In the genomic region with DNA sequence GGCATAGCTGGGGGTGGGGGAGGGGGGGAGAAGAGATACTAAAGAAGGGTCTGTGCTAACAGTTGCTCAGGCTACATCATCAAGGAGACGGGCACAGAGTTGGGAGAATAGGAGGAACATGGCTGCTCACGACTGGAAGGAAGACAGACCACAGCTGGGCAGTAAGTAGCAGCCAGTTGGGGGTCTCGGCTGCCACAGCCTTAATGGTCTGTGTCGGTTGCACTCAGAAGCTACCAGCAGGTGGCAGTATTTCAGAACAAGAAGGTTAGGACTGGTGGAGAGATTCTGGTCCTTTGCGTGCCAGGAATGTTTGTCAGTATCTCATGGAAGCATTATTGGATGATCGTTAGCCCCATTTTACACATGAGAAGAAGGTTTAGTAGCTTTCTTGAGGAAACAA, we compare ENCODE assay signal across 8 mouse cellular contexts.
DNase-seq lines count a peak whose midpoint lies in the region; ATAC-seq and TF ChIP-seq lines count a peak whose summit lies in the region.

No protein-coding gene starts in this region.

- no peaks in the 10 kb centered on the region for H3K36me3 ChIP-seq in heart, embryonic 12.5 days
- H3K36me3 ChIP-seq in embryonic facial prominence, embryonic 10.5 days (replicated peaks) = no peaks in the 10 kb centered on the region
- H3K36me3 ChIP-seq in hindbrain, embryonic 16.5 days (ENCODE audit: control insufficient read depth, insufficient read depth, low read length) = no peaks in the 10 kb centered on the region
- H3K36me3 ChIP-seq in midbrain, embryonic 13.5 days = no peaks in the 10 kb centered on the region
- no peaks in the 10 kb centered on the region for H3K36me3 ChIP-seq in testis, adult 2 months (ENCODE audit: control insufficient read depth, insufficient read depth, low read length)

- TF ChIP-seq POLR2A in testis, adult 2 months (IDR thresholded peaks at IDR 0.05; ENCODE audit: control insufficient read depth, low read depth, low read length) = no peak

- H3K27me3 ChIP-seq in heart, embryonic 12.5 days (replicated peaks) = peaks cover 44% of the 10 kb centered on the region
- H3K27me3 ChIP-seq in embryonic facial prominence, embryonic 10.5 days (replicated peaks; ENCODE audit: low read depth, poor library complexity, severe bottlenecking) = peaks cover 19% of the 10 kb centered on the region
- no peaks in the 10 kb centered on the region; the same call in 1 of the 2 replicates for H3K27me3 ChIP-seq in hindbrain, embryonic 16.5 days (replicated peaks; ENCODE audit: control insufficient read depth, insufficient read depth, low read length)
- H3K27me3 ChIP-seq in midbrain, embryonic 13.5 days = no peaks in the 10 kb centered on the region
- H3K27me3 ChIP-seq in testis, adult 2 months (ENCODE audit: control insufficient read depth, insufficient read depth, low read length) = no peaks in the 10 kb centered on the region

- peak; percentile 58; the same call in 1 of the 2 replicates for TF ChIP-seq CTCF in testis, adult 2 months (IDR thresholded peaks at IDR 0.05; ENCODE audit: control insufficient read depth, insufficient read depth, insufficient replicate concordance, low read depth, low read length)

- WGBS in heart, embryonic 12.5 days = 7% methylated on average over 6 of the region's 6 CpGs
- WGBS in embryonic facial prominence, embryonic 10.5 days = 14% methylated on average over 6 of the region's 6 CpGs
- 10% methylated on average over 6 of the region's 6 CpGs for WGBS in hindbrain, embryonic 16.5 days
- WGBS in midbrain, embryonic 13.5 days = 15% methylated on average over 6 of the region's 6 CpGs

- H3K4me2 ChIP-seq in heart, embryonic 12.5 days = no peak overlapping the region
- no peak overlapping the region for H3K4me2 ChIP-seq in hindbrain, embryonic 16.5 days (ENCODE audit: low read length)
- H3K4me2 ChIP-seq in midbrain, embryonic 13.5 days (replicated peaks) = no peak overlapping the region

- DNase-seq in heart, postnatal 10 days = peak; percentile 64 to 81
- peak; percentile 73 for DNase-seq in adrenal gland, postnatal 10 days
- peak; percentile 80 for DNase-seq in embryonic facial prominence, embryonic 10.5 days (ENCODE audit: low spot score)
- DNase-seq in left cerebral cortex, adult 18-20 months (ENCODE audit: low spot score in 2 of 2) = peak; percentile 54 to 72

- no peak overlapping the region for H3K4me3 ChIP-seq in heart, embryonic 12.5 days
- no peak overlapping the region for H3K4me3 ChIP-seq in embryonic facial prominence, embryonic 10.5 days
- no peak overlapping the region for H3K4me3 ChIP-seq in hindbrain, embryonic 16.5 days (ENCODE audit: low read length)
- no peak overlapping the region for H3K4me3 ChIP-seq in midbrain, embryonic 13.5 days (replicated peaks)
- no peak overlapping the region for H3K4me3 ChIP-seq in testis, adult 2 months (ENCODE audit: control insufficient read depth, low read depth, low read length)

- H3K9me3 ChIP-seq in heart, embryonic 12.5 days (replicated peaks) = no peaks in the 10 kb centered on the region
- H3K9me3 ChIP-seq in embryonic facial prominence, embryonic 10.5 days = no peaks in the 10 kb centered on the region
- no peaks in the 10 kb centered on the region for H3K9me3 ChIP-seq in hindbrain, embryonic 16.5 days (ENCODE audit: control insufficient read depth, low read length)
- no peaks in the 10 kb centered on the region for H3K9me3 ChIP-seq in midbrain, embryonic 13.5 days

- no peak overlapping the region for H3K9ac ChIP-seq in heart, embryonic 12.5 days
- no peak overlapping the region for H3K9ac ChIP-seq in hindbrain, embryonic 16.5 days (ENCODE audit: low read depth, low read length)
- no peak overlapping the region for H3K9ac ChIP-seq in midbrain, embryonic 13.5 days (replicated peaks)

- H3K27ac ChIP-seq in heart, embryonic 12.5 days (ENCODE audit: poor library complexity, severe bottlenecking) = no peak overlapping the region
- no peak overlapping the region for H3K27ac ChIP-seq in embryonic facial prominence, embryonic 10.5 days (replicated peaks)
- H3K27ac ChIP-seq in hindbrain, embryonic 16.5 days (ENCODE audit: low read depth, low read length) = no peak overlapping the region
- no peak overlapping the region for H3K27ac ChIP-seq in midbrain, embryonic 13.5 days
- no peak overlapping the region for H3K27ac ChIP-seq in testis, adult 2 months (ENCODE audit: control insufficient read depth, insufficient read depth, low read depth, low read length)

- no peak for ATAC-seq in heart, embryonic 12.5 days (ENCODE audit: insufficient number of reproducible peaks, low FRiP score)
- peak; percentile 67; the same call in 1 of the 2 replicates for ATAC-seq in hindbrain, embryonic 16.5 days
- peak; percentile 72 for ATAC-seq in midbrain, embryonic 13.5 days

- no peaks in the 10 kb centered on the region for H3K4me1 ChIP-seq in heart, embryonic 12.5 days (replicated peaks)
- H3K4me1 ChIP-seq in embryonic facial prominence, embryonic 10.5 days = peaks cover 13% of the 10 kb centered on the region
- H3K4me1 ChIP-seq in hindbrain, embryonic 16.5 days (ENCODE audit: control insufficient read depth, insufficient read depth, low read depth, low read length) = no peaks in the 10 kb centered on the region
- H3K4me1 ChIP-seq in midbrain, embryonic 13.5 days (replicated peaks) = no peaks in the 10 kb centered on the region
- H3K4me1 ChIP-seq in testis, adult 2 months (ENCODE audit: control insufficient read depth, insufficient read depth, low read length) = no peaks in the 10 kb centered on the region

- intact Hi-C loops in heart, postnatal 10 days (cut with DNase I) = loop anchor here (1.0 to 2.0 kb wide), 4 partner anchors 63 to 505 kb away; no protein-coding TSS in a partner anchor
